Mouse (Mus musculus): ENCODE results near the gene Susd2. TPM values are rescaled to one million over a fixed set of nuclear protein-coding genes. Genes with fewer than 3 reads are reported as not detected.

Susd2 gene
- polyA plus RNA-seq, 1 experiment, result 0.17 TPM

- H3K36me3 ChIP-seq (replicated peaks; ENCODE audit: low read length), result peaks cover 97% of the 10 kb centered on the region
- TF ChIP-seq GATA1 (IDR thresholded peaks at IDR 0.05; ENCODE audit: borderline replicate concordance, low read length), result no peak
- peak overlapping the region; percentile 10 for H3K4me3 ChIP-seq (replicated peaks)
- no peaks in the 10 kb centered on the region for H3K27me3 ChIP-seq (replicated peaks)
- 0 out of 2 replicates have a peak, but pooled peaks cover 2% of the 10 kb centered on the region for H3K9me3 ChIP-seq
- peaks cover 68% of the 10 kb centered on the region for H3K4me1 ChIP-seq
These were observed 32.5 kb upstream of the Susd2 start for GRCm38 (mm10) chr10:75676286-75676685.

- Histone ChIP-seq H3K9me3 (0 out of 2 replicates have a peak, but pooled peaks cover 2% of the 10 kb centered on the region), H3K36me3 (replicated peaks; ENCODE audit: low read length) (peaks cover 97% of the 10 kb centered on the region), H3K4me1 (peaks cover 68% of the 10 kb centered on the region), H3K4me3 (replicated peaks) (peak overlapping the region; percentile 75), H3K27me3 (replicated peaks) (no peaks in the 10 kb centered on the region)
- TF ChIP-seq FLI1 (IDR thresholded peaks at IDR 0.05; ENCODE audit: low read length), result no peak
- TF ChIP-seq GATA1 (IDR thresholded peaks at IDR 0.05; ENCODE audit: borderline replicate concordance, low read length), result no peak
These were observed 31.8 kb upstream of the Susd2 start for GRCm38 (mm10) chr10:75675594-75675993.

- Histone ChIP-seq H3K9me3 (0 out of 2 replicates have a peak, but pooled peaks cover 2% of the 10 kb centered on the region), H3K27me3 (replicated peaks) (peaks cover 37% of the 10 kb centered on the region), H3K4me3 (replicated peaks) (no peak overlapping the region), H3K36me3 (replicated peaks; ENCODE audit: low read length) (peaks cover 67% of the 10 kb centered on the region), H3K4me1 (peaks cover 54% of the 10 kb centered on the region)
- no peak for TF ChIP-seq FLI1 (IDR thresholded peaks at IDR 0.05; ENCODE audit: low read length)
- TF ChIP-seq GATA1 (IDR thresholded peaks at IDR 0.05; ENCODE audit: borderline replicate concordance, low read length), result no peak
These were observed 26.1 kb upstream of the Susd2 start for GRCm38 (mm10) chr10:75669936-75670335.

DNA sequence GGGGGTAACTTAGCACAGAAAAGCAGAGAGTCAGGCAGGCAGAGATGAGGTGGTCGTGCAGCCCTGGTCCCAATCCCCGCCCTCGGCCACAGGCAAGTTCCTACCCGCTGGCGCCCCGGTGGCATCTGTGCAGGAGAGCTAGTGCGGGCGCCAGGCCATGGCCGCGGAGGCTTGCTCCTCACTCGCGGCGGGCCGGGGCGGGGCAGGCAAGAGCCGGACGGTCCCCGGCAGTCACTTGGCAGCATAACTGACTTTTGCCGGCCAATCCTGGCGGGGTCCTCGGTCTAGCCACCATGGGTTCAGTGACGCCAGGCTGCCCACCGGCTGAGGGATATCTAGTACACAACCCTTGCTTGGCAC, 24.1 kb upstream of the Susd2 start:
- Histone ChIP-seq H3K4me3 (replicated peaks) (peak overlapping the region; percentile 96), H3K36me3 (replicated peaks; ENCODE audit: low read length) (peaks cover 67% of the 10 kb centered on the region), H3K9me3 (no peaks in the 10 kb centered on the region), H3K27me3 (replicated peaks) (peaks cover 37% of the 10 kb centered on the region), H3K4me1 (peaks cover 50% of the 10 kb centered on the region)
- no peak for TF ChIP-seq FLI1 (IDR thresholded peaks at IDR 0.05; ENCODE audit: low read length)
- no peak for TF ChIP-seq GATA1 (IDR thresholded peaks at IDR 0.05; ENCODE audit: borderline replicate concordance, low read length)

- Histone ChIP-seq H3K27me3 (replicated peaks) (peaks cover 37% of the 10 kb centered on the region), H3K4me3 (replicated peaks) (peak overlapping the region; percentile 96), H3K4me1 (peaks cover 52% of the 10 kb centered on the region), H3K36me3 (replicated peaks; ENCODE audit: low read length) (peaks cover 67% of the 10 kb centered on the region), H3K9me3 (no peaks in the 10 kb centered on the region)
- no peak for TF ChIP-seq GATA1 (IDR thresholded peaks at IDR 0.05; ENCODE audit: borderline replicate concordance, low read length)
- TF ChIP-seq FLI1 (IDR thresholded peaks at IDR 0.05; ENCODE audit: low read length), result no peak
These were observed 23.5 kb upstream of the Susd2 start for GRCm38 (mm10) chr10:75667115-75667910.

- peak overlapping the region; percentile 96 for H3K4me3 ChIP-seq (replicated peaks)
- peaks cover 68% of the 10 kb centered on the region for H3K36me3 ChIP-seq (replicated peaks; ENCODE audit: low read length)
- no peaks in the 10 kb centered on the region for H3K9me3 ChIP-seq
- no peak for TF ChIP-seq GATA1 (IDR thresholded peaks at IDR 0.05; ENCODE audit: borderline replicate concordance, low read length)
- no peak for TF ChIP-seq FLI1 (IDR thresholded peaks at IDR 0.05; ENCODE audit: low read length)
- peaks cover 37% of the 10 kb centered on the region for H3K27me3 ChIP-seq (replicated peaks)
- H3K4me1 ChIP-seq, result peaks cover 48% of the 10 kb centered on the region
These were observed 22.7 kb upstream of the Susd2 start for GRCm38 (mm10) chr10:75666451-75667030.

- Histone ChIP-seq H3K4me3 (replicated peaks) (no peak overlapping the region), H3K27me3 (replicated peaks) (peaks cover 34% of the 10 kb centered on the region), H3K4me1 (peaks cover 48% of the 10 kb centered on the region), H3K9me3 (no peaks in the 10 kb centered on the region), H3K36me3 (replicated peaks; ENCODE audit: low read length) (peaks cover 68% of the 10 kb centered on the region)
- TF ChIP-seq FLI1 (IDR thresholded peaks at IDR 0.05; ENCODE audit: low read length) (no peak), GATA1 (IDR thresholded peaks at IDR 0.05; ENCODE audit: borderline replicate concordance, low read length) (no peak)
These were observed 21.0 kb upstream of the Susd2 start for GRCm38 (mm10) chr10:75664673-75665270.

DNA sequence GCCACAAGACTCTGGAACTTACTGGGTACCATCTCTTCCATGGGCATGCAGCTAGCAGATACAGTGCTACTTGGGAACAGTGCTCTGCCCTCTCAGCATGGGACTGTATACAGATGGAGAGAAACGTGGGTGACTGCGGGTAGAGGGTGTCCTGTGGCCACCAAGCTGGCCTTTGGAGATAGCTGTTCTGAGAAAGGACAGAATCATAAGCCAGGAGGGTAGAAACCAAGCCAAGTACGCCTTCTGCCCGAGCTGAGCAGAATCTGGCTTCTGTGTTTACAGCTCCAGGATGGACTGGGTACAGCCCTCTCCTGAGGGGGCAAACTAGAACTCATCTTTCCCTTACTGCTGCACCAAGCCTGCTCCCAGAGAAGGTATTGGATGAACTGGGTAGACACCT, 18.8 kb upstream of the Susd2 start:
- H3K9me3 ChIP-seq, result no peaks in the 10 kb centered on the region
- peaks cover 14% of the 10 kb centered on the region for H3K27me3 ChIP-seq (replicated peaks)
- H3K4me1 ChIP-seq, result peaks cover 42% of the 10 kb centered on the region
- TF ChIP-seq FLI1 (IDR thresholded peaks at IDR 0.05; ENCODE audit: low read length), result no peak
- TF ChIP-seq GATA1 (IDR thresholded peaks at IDR 0.05; ENCODE audit: borderline replicate concordance, low read length), result no peak
- H3K4me3 ChIP-seq (replicated peaks), result no peak overlapping the region
- peaks cover 78% of the 10 kb centered on the region for H3K36me3 ChIP-seq (replicated peaks; ENCODE audit: low read length)

DNA sequence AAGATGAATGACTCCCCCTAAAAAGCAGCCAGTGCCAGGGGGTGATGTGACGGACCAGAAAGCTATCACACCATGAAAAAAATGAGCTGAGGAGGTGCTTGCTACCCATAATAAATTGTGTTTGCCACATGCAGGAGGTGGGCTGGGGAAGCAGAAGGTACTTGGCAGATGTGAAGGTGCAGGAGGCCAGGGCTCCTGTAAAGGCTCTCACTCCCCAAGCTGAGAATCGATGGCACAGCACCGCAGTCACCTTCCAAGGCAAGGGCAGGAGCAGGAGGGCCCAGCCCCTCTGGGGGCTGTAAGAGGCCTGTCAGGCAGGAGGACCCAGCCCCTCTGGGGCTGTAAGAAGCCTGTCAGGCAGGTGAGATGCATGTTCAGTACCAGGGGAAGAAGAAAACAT, 18.1 kb upstream of the Susd2 start:
- TF ChIP-seq FLI1 (IDR thresholded peaks at IDR 0.05; ENCODE audit: low read length) (no peak), GATA1 (IDR thresholded peaks at IDR 0.05; ENCODE audit: borderline replicate concordance, low read length) (no peak)
- no peak overlapping the region for H3K4me3 ChIP-seq (replicated peaks)
- peaks cover 9% of the 10 kb centered on the region for H3K27me3 ChIP-seq (replicated peaks)
- H3K4me1 ChIP-seq, result peaks cover 37% of the 10 kb centered on the region
- no peaks in the 10 kb centered on the region for H3K9me3 ChIP-seq
- peaks cover 85% of the 10 kb centered on the region for H3K36me3 ChIP-seq (replicated peaks; ENCODE audit: low read length)

DNA sequence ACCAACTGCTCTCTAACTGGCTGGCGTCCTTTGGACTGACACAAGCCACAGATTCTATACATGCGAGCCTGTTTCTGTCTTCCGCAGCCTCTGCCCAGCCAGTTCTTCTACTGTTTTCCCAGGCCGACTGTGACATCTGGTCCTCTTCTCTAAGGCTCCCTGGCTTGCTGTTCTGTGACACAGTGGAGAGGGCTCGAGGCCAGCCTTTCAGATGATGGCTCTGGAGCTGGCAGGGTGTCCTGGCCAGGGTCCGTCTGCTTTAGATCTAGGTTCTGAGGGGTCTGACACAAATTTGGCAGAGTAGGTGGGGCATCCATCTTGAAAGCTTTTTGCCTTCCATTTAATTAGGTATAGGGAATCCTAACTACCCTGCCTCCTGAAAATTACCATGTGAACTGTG, 17.6 kb upstream of the Susd2 start:
- no peak overlapping the region for H3K4me3 ChIP-seq (replicated peaks)
- TF ChIP-seq GATA1 (IDR thresholded peaks at IDR 0.05; ENCODE audit: borderline replicate concordance, low read length), result no peak
- TF ChIP-seq FLI1 (IDR thresholded peaks at IDR 0.05; ENCODE audit: low read length), result no peak
- peaks cover 90% of the 10 kb centered on the region for H3K36me3 ChIP-seq (replicated peaks; ENCODE audit: low read length)
- H3K9me3 ChIP-seq, result no peaks in the 10 kb centered on the region
- H3K27me3 ChIP-seq (replicated peaks), result peaks cover 4% of the 10 kb centered on the region
- H3K4me1 ChIP-seq, result peaks cover 32% of the 10 kb centered on the region
